Mouse (Mus musculus): ENCODE data around the gene Bex4.

Bex4 gene

GRCm38 (mm10) chrX:136180897-136181553, 42.2 kb downstream of the Bex4 start:
- in situ Hi-C loops (cut with MboI; ENCODE audit: unreplicated experiment in 2 of 2), result no loop called here

GRCm38 (mm10) chrX:136183107-136183506, 44.3 kb downstream of the Bex4 start:
- in situ Hi-C loops (cut with MboI; ENCODE audit: unreplicated experiment in 2 of 2), result no loop called here

Measured in v-Abl transformed pro-B cells (cell line).